Mouse (Mus musculus) intestine, embryonic 15.5 days (tissue): ENCODE results near the gene Clic4. TPM values are rescaled to one million over a fixed set of nuclear protein-coding genes. Genes with fewer than 3 reads are reported as not detected.

Experiments used
- ATAC-seq: fragments of 200-750 bp; cut with Nextera tagmentation; 2 replicates; pipeline ENCODE4 v1.8.0; 2017; ENCODE audit warnings: moderate TSS enrichment, moderate library complexity
- H3K27ac ChIP-seq: fragments of 300-500 bp; sonication (generic); 2 replicates; pipeline ENCODE4 v1.5.1; 2015; ENCODE audit warnings: mild to moderate bottlenecking, inconsistent platforms
- H3K27me3 ChIP-seq: fragments of 300-500 bp; sonication (generic); replicated peaks from 2 replicates; pipeline ENCODE4 v1.6.1; 2015; ENCODE audit warnings: inconsistent platforms
- H3K36me3 ChIP-seq: fragments of 300-500 bp; sonication (generic); 2 replicates; pipeline ENCODE4 v1.6.1; 2015; ENCODE audit warnings: inconsistent platforms
- H3K4me1 ChIP-seq: fragments of 300-500 bp; sonication (generic); replicated peaks from 2 replicates; pipeline ENCODE4 v1.6.1; 2015; ENCODE audit warnings: inconsistent platforms
- H3K4me2 ChIP-seq: fragments of 300-500 bp; sonication (generic); replicated peaks from 2 replicates; pipeline ENCODE4 v1.6.1; 2015; ENCODE audit warnings: mild to moderate bottlenecking, inconsistent platforms
- H3K4me3 ChIP-seq: fragments of 300-500 bp; sonication (generic); replicated peaks from 2 replicates; pipeline ENCODE4 v1.5.1; 2015; ENCODE audit warnings: inconsistent platforms
- H3K9ac ChIP-seq: fragments of 300-500 bp; sonication (generic); 2 replicates; pipeline ENCODE4 v1.6.1; 2015; ENCODE audit warnings: inconsistent platforms
- H3K9me3 ChIP-seq: fragments of 300-500 bp; sonication (generic); 2 replicates; pipeline ENCODE4 v1.6.1; 2016; ENCODE audit warnings: inconsistent platforms
- WGBS: fragments of 180-500 bp; shearing (Covaris S2); methylation state at CpG from one replicate; pipeline ENCODE4 v1.1.7; 2015; 5-methylcytosine and 5-hydroxymethylcytosine counted together
- polyA plus RNA-seq: library from polyadenylated mRNA; unstranded; fragments of >200 nt; fragmentation: Nextera tagmentation; extraction: Ambion mirVana; gene quantifications from 2 replicates; pipeline ENCODE4 v1.2.1, GENCODE M21; 2015

The Clic4 gene
- polyA plus RNA-seq, 1 experiment from 2014 or later = 135 TPM

DNA sequence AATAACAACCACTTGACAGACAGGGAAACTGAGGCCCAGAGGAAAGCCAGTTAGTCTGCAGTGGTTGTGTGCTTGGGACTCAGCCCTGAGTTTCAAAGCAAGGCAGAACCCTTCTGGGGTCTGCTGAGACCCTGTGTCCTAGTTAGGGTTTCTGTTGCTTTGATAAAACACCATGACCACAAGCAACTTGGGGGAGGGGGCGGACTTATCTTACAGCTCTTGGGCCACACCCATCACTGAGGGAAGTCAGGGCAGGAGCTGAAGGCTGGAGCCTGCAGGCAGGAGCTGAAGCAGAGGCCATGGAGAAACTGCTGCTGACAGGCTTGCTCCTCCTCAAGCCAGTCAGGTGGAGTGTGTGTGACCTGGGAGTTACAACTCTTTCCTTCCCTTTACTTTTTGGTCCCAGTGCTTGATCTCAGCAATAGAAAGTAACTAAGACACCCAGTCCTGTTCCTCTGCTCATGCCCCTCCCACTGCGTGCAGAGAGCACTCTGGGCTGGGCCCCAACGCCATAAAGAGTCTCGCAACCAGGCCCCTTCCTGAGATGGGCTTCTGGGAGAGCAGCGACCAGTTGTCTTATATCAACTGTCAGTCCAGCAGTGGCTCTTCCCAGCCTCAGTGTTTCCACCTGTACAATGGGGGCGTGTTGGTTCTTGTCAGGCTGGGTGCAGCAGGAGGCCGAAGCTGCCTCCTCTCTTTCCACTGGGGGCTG lies 104.6 kb downstream of the Clic4 start:
- Histone ChIP-seq H3K27ac (no peak overlapping the region), H3K27me3 (peaks cover 35% of the 10 kb centered on the region; the same call in 1 of the 2 replicates), H3K4me2 (no peak overlapping the region), H3K9me3 (no peaks in the 10 kb centered on the region), H3K4me3 (no peak overlapping the region), H3K4me1 (peaks cover 26% of the 10 kb centered on the region), H3K36me3 (no peaks in the 10 kb centered on the region), H3K9ac (no peak overlapping the region)
- peak; percentile 15; the same call in 1 of the 2 replicates for ATAC-seq
- whole genome bisulfite sequencing = 53% methylated on average over 7 of the region's 7 CpGs

DNA sequence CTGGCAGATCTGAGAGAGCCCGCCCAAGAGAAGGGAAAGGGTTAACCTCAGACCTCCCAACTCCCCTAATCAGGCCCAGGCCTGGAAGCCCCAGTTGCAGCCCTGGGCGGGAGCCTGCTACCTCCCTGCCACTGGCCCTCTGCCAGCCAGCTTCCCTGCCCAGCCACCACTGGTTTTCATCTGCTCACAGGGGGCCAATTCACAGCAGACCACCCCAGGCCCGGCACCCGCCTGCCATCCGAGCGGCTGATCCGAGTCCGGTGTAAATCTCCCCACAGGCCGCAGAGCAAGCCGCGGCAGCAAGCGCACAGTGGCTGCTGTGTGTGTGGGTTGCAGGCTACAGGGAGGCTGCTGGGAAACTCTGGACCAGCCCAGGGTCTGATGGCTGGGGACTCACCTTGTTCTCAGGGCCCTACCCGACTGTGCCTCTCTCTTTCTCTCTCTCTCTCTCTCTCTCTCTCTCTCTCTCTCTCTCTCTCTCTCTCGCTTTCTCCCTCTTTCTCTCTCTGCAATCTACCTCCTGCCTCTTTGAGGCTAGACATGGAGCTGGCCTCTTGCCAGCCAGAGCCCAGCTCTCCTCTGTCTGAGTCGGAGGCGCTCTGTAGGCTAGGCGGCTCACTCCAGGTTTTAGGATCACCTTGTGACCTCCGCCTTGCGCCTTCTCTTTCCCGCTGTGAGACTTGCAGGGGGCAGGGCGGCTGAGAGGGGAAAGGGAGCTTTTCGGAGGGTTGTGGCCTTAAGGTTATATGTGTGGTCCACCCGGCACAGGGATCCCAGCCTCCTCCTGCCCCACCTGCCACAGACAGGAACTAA lies 106.0 kb downstream of the Clic4 start:
- Histone ChIP-seq H3K4me2 (peak overlapping the region; percentile 24; the same call in 1 of the 2 replicates), H3K27ac (no peak overlapping the region)
- peak; percentile 64; the same call in 1 of the 2 replicates for ATAC-seq

DNA sequence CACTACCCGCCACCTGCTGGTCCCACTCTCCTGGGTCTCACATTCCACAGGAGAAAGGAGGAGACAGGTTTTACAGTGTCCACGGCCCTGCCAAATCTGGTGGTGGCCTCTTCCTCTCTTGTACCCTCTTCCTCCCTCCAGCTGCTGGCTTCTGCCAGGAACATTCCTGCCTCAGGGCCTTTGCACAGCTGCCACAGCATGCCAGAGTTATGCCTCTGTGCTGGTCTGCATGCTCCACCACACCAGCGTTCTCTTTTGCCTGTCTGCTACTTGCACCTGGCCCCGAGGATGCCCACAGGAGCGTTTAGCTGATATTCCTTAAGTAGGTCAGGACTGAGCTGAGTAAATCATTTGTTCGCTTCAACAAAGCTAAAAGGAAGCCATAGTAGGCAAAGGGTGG lies 106.9 kb downstream of the Clic4 start:
- Histone ChIP-seq H3K4me3 (no peak overlapping the region), H3K4me2 (no peak overlapping the region), H3K27ac (no peak overlapping the region), H3K9ac (no peak overlapping the region), H3K36me3 (no peaks in the 10 kb centered on the region), H3K27me3 (peaks cover 35% of the 10 kb centered on the region; the same call in 1 of the 2 replicates), H3K4me1 (peaks cover 26% of the 10 kb centered on the region), H3K9me3 (no peaks in the 10 kb centered on the region)
- 66% methylated on average over 6 of the region's 6 CpGs for WGBS
- no peak for ATAC-seq

More for the DNA sequence above, 106.0 kb downstream of the Clic4 start:
- peaks cover 35% of the 10 kb centered on the region; the same call in 1 of the 2 replicates for H3K27me3 ChIP-seq
- no peak overlapping the region for H3K9ac ChIP-seq
- H3K36me3 ChIP-seq = no peaks in the 10 kb centered on the region
- H3K4me3 ChIP-seq = no peak overlapping the region
- 21% methylated on average over 23 of the region's 23 CpGs for WGBS
- peaks cover 26% of the 10 kb centered on the region for H3K4me1 ChIP-seq
- H3K9me3 ChIP-seq = no peaks in the 10 kb centered on the region

Other genes starting within 250 kb of the Clic4 start
- gene Runx3, start 152.2 kb downstream of the Clic4 start, polyA plus RNA-seq = 0.24 and 0.26 TPM in 2 replicates
- 189 and 248 TPM in 2 replicates for gene Srrm1, start 80.5 kb upstream of the Clic4 start, polyA plus RNA-seq
- 7.4 and 7.7 TPM in 2 replicates for gene Ncmap, start 125.4 kb upstream of the Clic4 start, polyA plus RNA-seq
- 14.9 and 17.9 TPM in 2 replicates for gene Rcan3, start 161.0 kb upstream of the Clic4 start, polyA plus RNA-seq
- gene Stpg1, start 222.0 kb upstream of the Clic4 start, polyA plus RNA-seq = 0.24 and 0.30 TPM in 2 replicates
- gene Nipal3, start 222.2 kb upstream of the Clic4 start, polyA plus RNA-seq = 6.4 and 6.9 TPM in 2 replicates